Mouse (Mus musculus): ENCODE measurements at regions not wholly inside any gene's neighbourhood (a gene's known extent, or its start where the extent isn't known, plus 50 kb on each side); places are given as distances from the start of the nearest gene placed in this dataset.

- Histone ChIP-seq H3K27me3 (ENCODE audit: control insufficient read depth, insufficient read depth, low read length) (no peaks in the 10 kb centered on the region), H3K27ac (no peak overlapping the region), H3K9ac (replicated peaks) (no peak overlapping the region), H3K4me1 (replicated peaks; ENCODE audit: control insufficient read depth in 2 of 2, insufficient read depth in 2 of 2, low read length in 1 of 2) (no peaks in the 10 kb centered on the region), H3K9me3 (ENCODE audit: control insufficient read depth, low read length) (no peaks in the 10 kb centered on the region), H3K36me3 (replicated peaks; ENCODE audit: control insufficient read depth, insufficient read depth, low read depth) (no peaks in the 10 kb centered on the region), H3K4me3 (ENCODE audit: insufficient read depth in 1 of 2, low read depth in 2 of 2, low read length in 2 of 2) (no peak overlapping the region), H3K4me2 (ENCODE audit: low read depth) (no peak overlapping the region)
- ATAC-seq (ENCODE audit: insufficient read depth): no peak
- no peak for TF ChIP-seq EP300 (IDR thresholded peaks at IDR 0.05; ENCODE audit: low read depth)
- TF ChIP-seq CTCF (IDR thresholded peaks at IDR 0.05; ENCODE audit: low read depth): no peak
- 36% methylated on average over 2 of the region's 2 CpGs for WGBS (ENCODE audit: insufficient replicate concordance)
- no peak for DNase-seq (ENCODE audit: low read depth in 3 of 3, low spot score in 3 of 3)
Observed at GRCm38 (mm10) chr14:123120361-123120760, 136.5 kb upstream of the Tmtc4 start.

GRCm38 (mm10) chr14:123116337-123116736 lies 132.5 kb upstream of the Tmtc4 start:
- no peaks in the 10 kb centered on the region for H3K4me1 ChIP-seq (replicated peaks; ENCODE audit: control insufficient read depth in 2 of 2, insufficient read depth in 2 of 2, low read length in 1 of 2)
- H3K27me3 ChIP-seq (ENCODE audit: control insufficient read depth, insufficient read depth, low read length): no peaks in the 10 kb centered on the region
- no peak for ATAC-seq (ENCODE audit: insufficient read depth)
- no peak for DNase-seq (ENCODE audit: low read depth in 3 of 3, low spot score in 3 of 3)
- H3K36me3 ChIP-seq (replicated peaks; ENCODE audit: control insufficient read depth, insufficient read depth, low read depth): no peaks in the 10 kb centered on the region
- H3K9me3 ChIP-seq (ENCODE audit: control insufficient read depth, low read length): no peaks in the 10 kb centered on the region
- WGBS (ENCODE audit: insufficient replicate concordance): 45% methylated on average over 1 of the region's 1 CpGs
- no peak for TF ChIP-seq EP300 (IDR thresholded peaks at IDR 0.05; ENCODE audit: low read depth)
- TF ChIP-seq CTCF (IDR thresholded peaks at IDR 0.05; ENCODE audit: low read depth): no peak
- H3K27ac ChIP-seq: no peak overlapping the region
- H3K4me3 ChIP-seq (ENCODE audit: insufficient read depth in 1 of 2, low read depth in 2 of 2, low read length in 2 of 2): no peak overlapping the region
- H3K9ac ChIP-seq (replicated peaks): no peak overlapping the region
- no peak overlapping the region for H3K4me2 ChIP-seq (ENCODE audit: low read depth)

- Histone ChIP-seq H3K27ac (no peak overlapping the region), H3K36me3 (replicated peaks; ENCODE audit: control insufficient read depth, insufficient read depth, low read depth) (no peaks in the 10 kb centered on the region), H3K4me1 (replicated peaks; ENCODE audit: control insufficient read depth in 2 of 2, insufficient read depth in 2 of 2, low read length in 1 of 2) (no peaks in the 10 kb centered on the region), H3K9me3 (ENCODE audit: control insufficient read depth, low read length) (no peaks in the 10 kb centered on the region), H3K27me3 (ENCODE audit: control insufficient read depth, insufficient read depth, low read length) (no peaks in the 10 kb centered on the region), H3K4me2 (ENCODE audit: low read depth) (no peak overlapping the region), H3K9ac (replicated peaks) (no peak overlapping the region), H3K4me3 (ENCODE audit: insufficient read depth in 1 of 2, low read depth in 2 of 2, low read length in 2 of 2) (no peak overlapping the region)
- ATAC-seq (ENCODE audit: insufficient read depth) (no peak), DNase-seq (ENCODE audit: low read depth in 3 of 3, low spot score in 3 of 3) (no peak)
- WGBS (ENCODE audit: insufficient replicate concordance): 55% methylated on average over 2 of the region's 2 CpGs
- TF ChIP-seq EP300 (IDR thresholded peaks at IDR 0.05; ENCODE audit: low read depth) (no peak), CTCF (IDR thresholded peaks at IDR 0.05; ENCODE audit: low read depth) (no peak)
Observed at GRCm38 (mm10) chr14:123110533-123110932, 126.7 kb upstream of the Tmtc4 start.

- Histone ChIP-seq H3K27ac (no peak overlapping the region), H3K9me3 (ENCODE audit: control insufficient read depth, low read length) (no peaks in the 10 kb centered on the region), H3K4me3 (ENCODE audit: insufficient read depth in 1 of 2, low read depth in 2 of 2, low read length in 2 of 2) (no peak overlapping the region), H3K4me1 (replicated peaks; ENCODE audit: control insufficient read depth in 2 of 2, insufficient read depth in 2 of 2, low read length in 1 of 2) (no peaks in the 10 kb centered on the region), H3K4me2 (ENCODE audit: low read depth) (no peak overlapping the region), H3K27me3 (ENCODE audit: control insufficient read depth, insufficient read depth, low read length) (no peaks in the 10 kb centered on the region), H3K9ac (replicated peaks) (no peak overlapping the region), H3K36me3 (replicated peaks; ENCODE audit: control insufficient read depth, insufficient read depth, low read depth) (no peaks in the 10 kb centered on the region)
- ATAC-seq (ENCODE audit: insufficient read depth) (no peak), DNase-seq (ENCODE audit: low read depth in 3 of 3, low spot score in 3 of 3) (no peak)
- TF ChIP-seq CTCF (IDR thresholded peaks at IDR 0.05; ENCODE audit: low read depth) (no peak), EP300 (IDR thresholded peaks at IDR 0.05; ENCODE audit: low read depth) (no peak)
- WGBS (ENCODE audit: insufficient replicate concordance): 45% methylated on average over 1 of the region's 1 CpGs
Observed at GRCm38 (mm10) chr14:123100371-123100770, 116.5 kb upstream of the Tmtc4 start.

GRCm38 (mm10) chr14:123096086-123096485 lies 112.3 kb upstream of the Tmtc4 start:
- no peak for TF ChIP-seq CTCF (IDR thresholded peaks at IDR 0.05; ENCODE audit: low read depth)
- TF ChIP-seq EP300 (IDR thresholded peaks at IDR 0.05; ENCODE audit: low read depth): no peak
- H3K4me2 ChIP-seq (ENCODE audit: low read depth): no peak overlapping the region
- H3K9me3 ChIP-seq (ENCODE audit: control insufficient read depth, low read length): no peaks in the 10 kb centered on the region
- no peak overlapping the region for H3K27ac ChIP-seq
- no peaks in the 10 kb centered on the region for H3K36me3 ChIP-seq (replicated peaks; ENCODE audit: control insufficient read depth, insufficient read depth, low read depth)
- no peaks in the 10 kb centered on the region for H3K27me3 ChIP-seq (ENCODE audit: control insufficient read depth, insufficient read depth, low read length)
- WGBS (ENCODE audit: insufficient replicate concordance): 53% methylated on average over 2 of the region's 2 CpGs
- no peak overlapping the region for H3K4me3 ChIP-seq (ENCODE audit: insufficient read depth in 1 of 2, low read depth in 2 of 2, low read length in 2 of 2)
- no peaks in the 10 kb centered on the region for H3K4me1 ChIP-seq (replicated peaks; ENCODE audit: control insufficient read depth in 2 of 2, insufficient read depth in 2 of 2, low read length in 1 of 2)
- DNase-seq (ENCODE audit: low read depth in 3 of 3, low spot score in 3 of 3) (no peak), ATAC-seq (ENCODE audit: insufficient read depth) (no peak)
- no peak overlapping the region for H3K9ac ChIP-seq (replicated peaks)

Data from liver, embryonic 14.5 days (tissue).